Mouse (Mus musculus) cortical plate, adult 2 months (tissue): Measurements from ENCODE around the gene Pbx1.

Source experiments
- CTCF ChIP-seq: fragments of 200-500 bp; IDR thresholded peaks from 2 replicates; pipeline ENCODE4 v1.5.1; 2011; ENCODE audit warnings: mild to moderate bottlenecking, control low read depth, low read length; ENCODE audit not compliant: insufficient read depth; ENCODE audit errors: extremely low read depth
- POLR2A ChIP-seq: fragments of 200-500 bp; IDR thresholded peaks from 2 replicates; pipeline ENCODE4 v1.6.1; 2011; ENCODE audit warnings: mild to moderate bottlenecking, low read length, control low read depth; ENCODE audit not compliant: insufficient read depth; ENCODE audit errors: extremely low read depth

DNA sequence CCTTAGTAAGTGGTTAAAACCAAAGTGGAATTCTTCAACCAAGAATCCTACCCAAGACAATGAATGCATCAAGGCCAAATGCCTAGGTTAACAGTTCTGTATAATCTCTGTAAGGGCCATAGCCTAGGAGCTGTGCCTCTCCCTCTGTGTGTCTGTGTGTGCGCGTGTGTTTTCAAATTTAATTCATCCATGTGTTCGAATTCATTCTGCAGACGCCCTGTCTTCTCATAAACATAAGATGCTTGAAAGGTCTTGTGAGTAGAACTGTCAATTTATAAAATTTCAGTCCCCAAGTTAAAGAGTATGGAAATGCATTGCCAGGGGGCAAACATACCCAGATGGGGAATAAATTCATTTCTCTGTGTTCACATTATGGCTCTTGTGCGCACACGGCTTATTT lies 3.8 kb downstream of the Pbx1 start:
- TF ChIP-seq CTCF, result no peak
- TF ChIP-seq POLR2A, result no peak
